Mouse (Mus musculus) limb, embryonic 14.5 days (tissue): ENCODE data around the gene Ccn5. TPM values are rescaled to one million over a fixed set of nuclear protein-coding genes. Genes with fewer than 3 reads are reported as not detected.

Source experiments
- ATAC-seq: fragments of 200-750 bp; cut with Nextera tagmentation; 2 replicates; pipeline ENCODE4 v1.8.0; 2017; ENCODE audit warnings: low read depth, moderate number of reproducible peaks, moderate TSS enrichment; ENCODE audit not compliant: low FRiP score
- DNase-seq: peaks from one replicate; pipeline ENCODE4 v3.0.0-alpha.2; 2015; ENCODE audit warnings: low spot score
- H3K27ac ChIP-seq: fragments of 300-500 bp; sonication (generic); replicated peaks from 2 replicates; pipeline ENCODE4 v1.5.1; 2014; ENCODE audit warnings: low read depth, mild to moderate bottlenecking, low read length, moderate library complexity, mixed read lengths
- H3K27me3 ChIP-seq: fragments of 300-500 bp; sonication (generic); 2 replicates; pipeline ENCODE4 v1.6.1; 2014; ENCODE audit warnings: low read length, mixed read lengths; ENCODE audit not compliant: control insufficient read depth, insufficient read depth
- H3K36me3 ChIP-seq: fragments of 300-500 bp; sonication (generic); 2 replicates; pipeline ENCODE4 v1.6.1; 2014; ENCODE audit warnings: mild to moderate bottlenecking, low read length, moderate library complexity, mixed read lengths; ENCODE audit not compliant: control insufficient read depth, insufficient read depth
- H3K4me1 ChIP-seq: fragments of 300-500 bp; sonication (generic); 2 replicates; pipeline ENCODE4 v1.6.1; 2014; ENCODE audit warnings: antibody characterized with exemption, low read length, mixed read lengths; ENCODE audit not compliant: control insufficient read depth, insufficient read depth
- H3K4me2 ChIP-seq: fragments of 300-500 bp; sonication (generic); replicated peaks from 2 replicates; pipeline ENCODE4 v1.6.1; 2014; ENCODE audit warnings: low read depth, mild to moderate bottlenecking, low read length, moderate library complexity; ENCODE audit not compliant: severe bottlenecking
- H3K4me3 ChIP-seq: fragments of 300-500 bp; sonication (generic); replicated peaks from 2 replicates; pipeline ENCODE4 v1.5.1; 2014; ENCODE audit warnings: low read length
- H3K9ac ChIP-seq: fragments of 300-500 bp; sonication (generic); 2 replicates; pipeline ENCODE4 v1.6.1; 2014; ENCODE audit warnings: mild to moderate bottlenecking, low read depth, low read length, moderate library complexity; ENCODE audit not compliant: severe bottlenecking
- H3K9me3 ChIP-seq: fragments of 300-500 bp; sonication (generic); 2 replicates; pipeline ENCODE4 v1.6.1; 2016; ENCODE audit warnings: low read length; ENCODE audit not compliant: control insufficient read depth
- POLR2A ChIP-seq: fragments of 200-500 bp; IDR thresholded peaks from 2 replicates; pipeline ENCODE4 v1.8.0; 2012; ENCODE audit warnings: inconsistent platforms, mild to moderate bottlenecking, moderate library complexity, borderline replicate concordance; ENCODE audit not compliant: insufficient read depth, insufficient read length; ENCODE audit errors: extremely low read depth
- WGBS: fragments of 180-500 bp; shearing (Covaris S2); extraction: QIAGEN DNeasy Blood & Tissue Kit; methylation state at CpG from one replicate; pipeline ENCODE4 v1.1.7; 2014; 5-methylcytosine and 5-hydroxymethylcytosine counted together
- polyA plus RNA-seq, 2 experiments: library from polyadenylated mRNA; depleted of rRNA in 1 of 2; stranded (reverse) in 1 of 2; unstranded in 1 of 2; fragments of >200 nt; fragmentation: Nextera tagmentation in 1 of 2; extraction: Ambion mirVana in 1 of 2; gene quantifications; 2 replicates each; pipeline versions ENCODE4 v1.2.1 to v1.2.3; 2012 to 2014

The Ccn5 gene
- polyA plus RNA-seq, 2 experiments = 0.23 to 1.1 TPM

GRCm38 (mm10) chr2:163803838-163804237, 16.8 kb upstream of the Ccn5 start:
- no peaks in the 10 kb centered on the region for H3K36me3 ChIP-seq
- H3K4me3 ChIP-seq = no peak overlapping the region
- no peaks in the 10 kb centered on the region for H3K4me1 ChIP-seq
- TF ChIP-seq POLR2A = no peak
- ATAC-seq = no peak
- H3K27me3 ChIP-seq = no peaks in the 10 kb centered on the region
- H3K4me2 ChIP-seq = no peak overlapping the region
- H3K27ac ChIP-seq = no peak overlapping the region
- 58% methylated on average over 5 of the region's 5 CpGs for WGBS
- no peaks in the 10 kb centered on the region for H3K9me3 ChIP-seq
- DNase-seq = no peak
- no peak overlapping the region for H3K9ac ChIP-seq

GRCm38 (mm10) chr2:163809166-163809565, 11.5 kb upstream of the Ccn5 start:
- Histone ChIP-seq H3K27ac (no peak overlapping the region), H3K9me3 (no peaks in the 10 kb centered on the region), H3K27me3 (no peaks in the 10 kb centered on the region), H3K9ac (no peak overlapping the region), H3K4me3 (no peak overlapping the region), H3K4me2 (no peak overlapping the region), H3K36me3 (no peaks in the 10 kb centered on the region), H3K4me1 (no peaks in the 10 kb centered on the region; the same call in 1 of the 2 replicates)
- 90% methylated on average over 4 of the region's 4 CpGs for WGBS
- TF ChIP-seq POLR2A = no peak
- ATAC-seq (no peak), DNase-seq (no peak)

GRCm38 (mm10) chr2:163809704-163810103, 11.0 kb upstream of the Ccn5 start:
- Histone ChIP-seq H3K9me3 (no peaks in the 10 kb centered on the region), H3K36me3 (no peaks in the 10 kb centered on the region), H3K4me3 (no peak overlapping the region), H3K4me1 (no peaks in the 10 kb centered on the region; the same call in 1 of the 2 replicates), H3K27ac (no peak overlapping the region), H3K9ac (no peak overlapping the region), H3K27me3 (no peaks in the 10 kb centered on the region), H3K4me2 (no peak overlapping the region)
- no peak for TF ChIP-seq POLR2A
- no peak for ATAC-seq
- no peak for DNase-seq
- WGBS = 63% methylated on average over 7 of the region's 7 CpGs

GRCm38 (mm10) chr2:163813077-163813476, 7.6 kb upstream of the Ccn5 start:
- H3K9ac ChIP-seq = no peak overlapping the region
- no peak for TF ChIP-seq POLR2A
- ATAC-seq (no peak), DNase-seq (no peak)
- H3K36me3 ChIP-seq = no peaks in the 10 kb centered on the region
- H3K9me3 ChIP-seq = no peaks in the 10 kb centered on the region
- H3K4me3 ChIP-seq = no peak overlapping the region
- H3K27me3 ChIP-seq = no peaks in the 10 kb centered on the region
- no peak overlapping the region for H3K27ac ChIP-seq
- H3K4me2 ChIP-seq = no peak overlapping the region
- no peaks in the 10 kb centered on the region; the same call in 1 of the 2 replicates for H3K4me1 ChIP-seq
- WGBS = 76% methylated on average over 5 of the region's 5 CpGs

GRCm38 (mm10) chr2:163814739-163815465, 5.8 kb upstream of the Ccn5 start:
- Histone ChIP-seq H3K9ac (no peak overlapping the region), H3K4me1 (no peaks in the 10 kb centered on the region; the same call in 1 of the 2 replicates), H3K36me3 (no peaks in the 10 kb centered on the region), H3K27me3 (no peaks in the 10 kb centered on the region), H3K27ac (no peak overlapping the region), H3K4me2 (no peak overlapping the region), H3K4me3 (no peak overlapping the region), H3K9me3 (no peaks in the 10 kb centered on the region)
- WGBS = 76% methylated on average over 9 of the region's 9 CpGs
- no peak for TF ChIP-seq POLR2A
- DNase-seq (no peak), ATAC-seq (no peak)

- ATAC-seq = no peak
- no peak for TF ChIP-seq POLR2A
- Histone ChIP-seq H3K9me3 (no peaks in the 10 kb centered on the region), H3K4me2 (peak overlapping the region; percentile 30; the same call in 1 of the 2 replicates), H3K9ac (no peak overlapping the region), H3K4me3 (no peak overlapping the region), H3K27ac (no peak overlapping the region), H3K4me1 (0 out of 2 replicates have a peak, but pooled peaks cover 3% of the 10 kb centered on the region), H3K27me3 (no peaks in the 10 kb centered on the region), H3K36me3 (no peaks in the 10 kb centered on the region)
- peak; percentile 49 for DNase-seq
- WGBS = 6% methylated on average over 4 of the region's 4 CpGs
Observed at GRCm38 (mm10) chr2:163823248-163823647, 2.6 kb downstream of the Ccn5 start.
